Mouse (Mus musculus) lung, embryonic 14.5 days (tissue): Measurements from ENCODE around the gene Gm16253. TPM values are rescaled to one million over a fixed set of nuclear protein-coding genes. Genes with fewer than 3 reads are reported as not detected.
"Not testable (repeated sequence)": the region's sequence is repeated elsewhere in the genome, so short reads cannot be mapped to it uniquely, and the experiment has no call there.

Source experiments
- ATAC-seq: fragments of 200-750 bp; cut with Nextera tagmentation; 2 replicates; pipeline ENCODE4 v1.8.0; 2017; ENCODE audit warnings: mild to moderate bottlenecking, moderate TSS enrichment, moderate library complexity; ENCODE audit not compliant: insufficient read depth
- DNase-seq: peaks from one replicate; pipeline ENCODE4 v3.0.0-alpha.2; 2015
- H3K27ac ChIP-seq: fragments of 300-500 bp; sonication (generic); 2 replicates; pipeline ENCODE4 v1.5.1; 2014; ENCODE audit warnings: low read depth, mild to moderate bottlenecking, moderate library complexity
- H3K27me3 ChIP-seq: fragments of 300-500 bp; sonication (generic); 2 replicates; pipeline ENCODE4 v1.6.1; 2014; ENCODE audit warnings: low read length, control low read depth; ENCODE audit not compliant: insufficient read depth
- H3K36me3 ChIP-seq: fragments of 300-500 bp; sonication (generic); 2 replicates; pipeline ENCODE4 v1.6.1; 2014; ENCODE audit warnings: control low read depth; ENCODE audit not compliant: insufficient read depth
- H3K4me1 ChIP-seq: fragments of 300-500 bp; sonication (generic); 2 replicates; pipeline ENCODE4 v1.6.1; 2014; ENCODE audit warnings: antibody characterized with exemption, control low read depth; ENCODE audit not compliant: insufficient read depth
- H3K4me2 ChIP-seq: fragments of 300-500 bp; sonication (generic); 2 replicates; pipeline ENCODE4 v1.6.1; 2014; ENCODE audit warnings: mild to moderate bottlenecking
- H3K4me3 ChIP-seq: fragments of 300-500 bp; sonication (generic); 2 replicates; pipeline ENCODE4 v1.5.1; 2014; ENCODE audit warnings: low read depth, low read length
- H3K9ac ChIP-seq: fragments of 300-500 bp; sonication (generic); 2 replicates; pipeline ENCODE4 v1.6.1; 2014
- H3K9me3 ChIP-seq: fragments of 300-500 bp; sonication (generic); 2 replicates; pipeline ENCODE4 v1.6.1; 2016; ENCODE audit warnings: low read depth, low read length, control low read depth
- CTCF ChIP-seq: IDR thresholded peaks from 2 replicates; pipeline ENCODE4 v1.5.1; 2016; ENCODE audit warnings: antibody characterized with exemption, low read depth
- WGBS: fragments of 180-500 bp; shearing (Covaris S2); extraction: QIAGEN DNeasy Blood & Tissue Kit; methylation state at CpG from one replicate; pipeline ENCODE4 v1.1.7; 2014; 5-methylcytosine and 5-hydroxymethylcytosine counted together
- polyA plus RNA-seq: library from polyadenylated mRNA; unstranded; fragments of >200 nt; fragmentation: Nextera tagmentation; extraction: Ambion mirVana; gene quantifications from 2 replicates; pipeline ENCODE4 v1.2.1, GENCODE M21; 2014

The Gm16253 gene
- polyA plus RNA-seq, 1 experiment from 2014 or later = 1.2 TPM

GRCm38 (mm10) chr3:96602704-96603084, 25.9 kb downstream of the Gm16253 start:
- Histone ChIP-seq H3K27me3 (0 out of 2 replicates have a peak, but pooled peaks cover 13% of the 10 kb centered on the region), H3K9ac (peak overlapping the region; percentile 82), H3K4me1 (no peaks in the 10 kb centered on the region), H3K4me3 (peak overlapping the region; percentile 67), H3K9me3 (no peaks in the 10 kb centered on the region), H3K27ac (peak overlapping the region; percentile 97), H3K4me2 (peak overlapping the region; percentile 67), H3K36me3 (no peaks in the 10 kb centered on the region)
- no peak for TF ChIP-seq CTCF
- ATAC-seq = no peak
- DNase-seq = peak; percentile 34
- WGBS = 18% methylated on average over 5 of the region's 5 CpGs

- Histone ChIP-seq H3K4me3 (peak overlapping the region; percentile 67), H3K36me3 (no peaks in the 10 kb centered on the region), H3K9ac (peak overlapping the region; percentile 82; the same call in 1 of the 2 replicates), H3K9me3 (no peaks in the 10 kb centered on the region), H3K4me2 (peak overlapping the region; percentile 67), H3K4me1 (no peaks in the 10 kb centered on the region), H3K27me3 (0 out of 2 replicates have a peak, but pooled peaks cover 7% of the 10 kb centered on the region), H3K27ac (no peak overlapping the region; the same call in 1 of the 2 replicates)
- WGBS = 54% methylated on average over 5 of the region's 5 CpGs
- ATAC-seq (no peak), DNase-seq (peak; percentile 30)
- TF ChIP-seq CTCF = no peak
Observed at GRCm38 (mm10) chr3:96603311-96603710, 26.5 kb downstream of the Gm16253 start.

- not testable (repeated sequence) for H3K36me3 ChIP-seq, H3K4me3 ChIP-seq, DNase-seq, H3K9me3 ChIP-seq, H3K27me3 ChIP-seq, H3K4me1 ChIP-seq, H3K9ac ChIP-seq, H3K27ac ChIP-seq, H3K4me2 ChIP-seq, ATAC-seq
- 91% methylated on average over 3 of the region's 4 CpGs for WGBS
Observed at GRCm38 (mm10) chr3:96606007-96606406, 29.2 kb downstream of the Gm16253 start.

- TF ChIP-seq CTCF = no peak
- Histone ChIP-seq H3K4me3 (no peak overlapping the region), H3K27me3 (no peaks in the 10 kb centered on the region), H3K9ac (no peak overlapping the region), H3K9me3 (no peaks in the 10 kb centered on the region), H3K4me2 (no peak overlapping the region), H3K4me1 (no peaks in the 10 kb centered on the region), H3K27ac (no peak overlapping the region), H3K36me3 (no peaks in the 10 kb centered on the region)
- WGBS = 75% methylated on average over 4 of the region's 4 CpGs
- DNase-seq = no peak
- no peak for ATAC-seq
Observed at GRCm38 (mm10) chr3:96606618-96607017, 29.8 kb downstream of the Gm16253 start.

GRCm38 (mm10) chr3:96617941-96618340, 41.2 kb downstream of the Gm16253 start:
- no peak for TF ChIP-seq CTCF
- H3K27ac ChIP-seq = no peak overlapping the region
- no peak for DNase-seq
- no peak overlapping the region for H3K9ac ChIP-seq
- no peak overlapping the region for H3K4me2 ChIP-seq
- ATAC-seq = no peak
- no peaks in the 10 kb centered on the region for H3K4me1 ChIP-seq
- peaks cover 54% of the 10 kb centered on the region for H3K36me3 ChIP-seq
- no peaks in the 10 kb centered on the region for H3K9me3 ChIP-seq
- 87% methylated on average over 3 of the region's 3 CpGs for WGBS
- H3K4me3 ChIP-seq = no peak overlapping the region
- H3K27me3 ChIP-seq = no peaks in the 10 kb centered on the region

- no peak overlapping the region for H3K4me2 ChIP-seq
- H3K36me3 ChIP-seq = peaks cover 50% of the 10 kb centered on the region
- H3K9me3 ChIP-seq = no peaks in the 10 kb centered on the region
- no peak for ATAC-seq
- H3K9ac ChIP-seq = no peak overlapping the region
- TF ChIP-seq CTCF = no peak
- 92% methylated on average over 4 of the region's 4 CpGs for WGBS
- DNase-seq = no peak
- no peaks in the 10 kb centered on the region for H3K27me3 ChIP-seq
- no peak overlapping the region for H3K27ac ChIP-seq
- no peaks in the 10 kb centered on the region for H3K4me1 ChIP-seq
- no peak overlapping the region for H3K4me3 ChIP-seq
Observed at GRCm38 (mm10) chr3:96623201-96623600, 46.4 kb downstream of the Gm16253 start.

DNA sequence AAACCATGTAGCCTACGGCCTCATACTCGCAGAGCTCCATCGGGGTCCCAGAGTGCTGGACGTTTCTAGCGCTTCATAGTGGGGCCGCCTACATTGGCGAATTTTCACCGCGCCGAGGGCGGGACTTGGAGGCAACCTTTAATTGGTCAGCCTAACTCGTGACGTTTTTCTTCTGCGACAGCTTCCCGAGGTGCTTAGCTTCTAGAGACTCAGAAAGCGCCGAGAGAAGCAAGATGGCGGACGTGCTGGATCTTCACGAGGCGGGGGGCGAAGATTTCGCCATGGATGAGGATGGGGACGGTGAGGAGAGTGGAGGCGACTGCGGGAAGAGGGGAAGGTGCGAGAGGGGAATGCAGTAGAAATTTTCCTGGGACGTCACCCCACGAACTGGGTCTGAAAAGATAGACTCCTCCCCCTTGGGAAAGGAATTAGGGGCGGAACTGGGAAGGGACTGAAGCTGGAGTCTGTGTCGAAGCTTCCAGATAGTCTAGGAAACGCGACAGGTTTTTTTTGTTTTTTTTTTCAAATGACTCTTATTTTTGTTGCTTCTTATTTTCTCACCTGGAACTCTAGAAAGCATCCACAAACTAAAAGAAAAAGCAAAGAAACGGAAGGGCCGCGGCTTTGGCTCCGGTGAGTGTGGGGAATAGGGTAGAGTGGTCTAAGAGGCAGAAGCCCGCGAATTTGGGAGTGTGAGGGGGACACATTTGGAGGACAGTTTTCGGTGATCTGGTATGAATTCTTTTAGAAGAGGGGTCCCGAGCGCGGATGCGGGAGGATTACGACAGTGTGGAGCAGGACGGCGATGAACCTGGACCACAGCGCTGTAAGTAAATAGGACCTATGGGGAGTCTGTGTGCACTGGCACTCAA, 53.2 kb downstream of the Gm16253 start, which contains the start of gene Rbm8a:
Gene Rbm8a (plus strand): TSS at position 205 of the 872 bp plus-strand sequence.
- ATAC-seq = peak; percentile 95
- Histone ChIP-seq H3K4me2 (peak within 1 kb of the TSS; percentile 75), H3K9ac (peak within 1 kb of the TSS; percentile 79)

More for the DNA sequence above, 53.2 kb downstream of the Gm16253 start, which contains the start of gene Rbm8a:
- no peaks in the 10 kb centered on the region for H3K27me3 ChIP-seq
- H3K9me3 ChIP-seq = no peaks in the 10 kb centered on the region
- H3K36me3 ChIP-seq = peaks cover 33% of the 10 kb centered on the region
- 0 out of 2 replicates have a peak, but pooled peaks cover 3% of the 10 kb centered on the region for H3K4me1 ChIP-seq
- peak within 1 kb of the TSS; percentile 86 for H3K27ac ChIP-seq
- H3K4me3 ChIP-seq = peak within 1 kb of the TSS; percentile 67
- DNase-seq = peak; percentile 100
- no peak for TF ChIP-seq CTCF
- under 1% methylated on average over 48 of the region's 48 CpGs for WGBS

Other genes with a start within 250 kb of the Gm16253 start
- not detected in 2 replicates for gene BC107364, start 124.7 kb upstream of the Gm16253 start, polyA plus RNA-seq
- 0.20 and 0.35 TPM in 2 replicates for gene Hfe2, start 51.8 kb upstream of the Gm16253 start, polyA plus RNA-seq
- gene Txnip, start 19.0 kb upstream of the Gm16253 start, polyA plus RNA-seq = 77.2 and 96.5 TPM in 2 replicates
- gene Polr3gl, start 17.2 kb downstream of the Gm16253 start, polyA plus RNA-seq = 17.8 and 22.9 TPM in 2 replicates
- gene Ankrd34a, start 19.7 kb downstream of the Gm16253 start, polyA plus RNA-seq = 2.0 and 2.5 TPM in 2 replicates
- gene Lix1l, start 24.2 kb downstream of the Gm16253 start, polyA plus RNA-seq = 7.9 and 8.3 TPM in 2 replicates
- 163 TPM in 2 replicates for gene Rbm8a, start 52.9 kb downstream of the Gm16253 start, polyA plus RNA-seq
- gene Pex11b, start 58.4 kb downstream of the Gm16253 start, polyA plus RNA-seq = 55.8 and 56.5 TPM in 2 replicates
- gene Gm42957, start 58.5 kb downstream of the Gm16253 start, polyA plus RNA-seq = 0.09 and 0.24 TPM in 2 replicates
- gene Itga10, start 68.6 kb downstream of the Gm16253 start, polyA plus RNA-seq = 0.70 and 1.2 TPM in 2 replicates
- gene Ankrd35, start 93.1 kb downstream of the Gm16253 start, polyA plus RNA-seq = 0.12 and 0.15 TPM in 2 replicates
- gene Pias3, start 119.4 kb downstream of the Gm16253 start, polyA plus RNA-seq = 44.0 and 49.1 TPM in 2 replicates
- gene Nudt17, start 131.6 kb downstream of the Gm16253 start, polyA plus RNA-seq = 7.1 and 8.2 TPM in 2 replicates
- 33.7 and 34.2 TPM in 2 replicates for gene Polr3c, start 150.6 kb downstream of the Gm16253 start, polyA plus RNA-seq
- gene Rnf115, start 150.7 kb downstream of the Gm16253 start, polyA plus RNA-seq = 53.7 and 54.2 TPM in 2 replicates